Comparison of ENCODE assay signal across 31 mouse cellular contexts in the genomic region with DNA sequence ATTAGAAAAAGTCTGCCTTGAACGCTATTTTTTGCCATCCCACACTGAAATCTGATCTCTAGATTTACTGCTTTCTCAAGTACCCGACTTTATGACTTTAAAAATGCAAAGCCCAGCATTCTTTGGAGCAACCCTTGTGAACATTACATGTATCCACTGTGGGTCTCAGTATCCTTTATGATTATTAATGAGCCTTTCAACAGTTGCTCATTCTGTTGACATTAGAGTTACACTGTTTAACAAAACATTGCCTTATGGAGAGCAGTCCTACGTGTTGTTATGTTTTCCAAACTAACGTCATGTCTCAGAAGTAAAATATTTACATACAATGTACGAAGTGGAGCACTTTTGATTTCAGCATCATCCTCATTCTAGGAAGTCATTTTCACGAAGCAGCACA.
"Had no signal": no experiment of that assay in that cellular context is flagged by ENCODE, and none has a peak within 500 bp of the region (broad histone marks: within the 10 kb centered on the region; RNA-seq: fewer than 3 reads in every experiment).

No protein-coding gene starts in this region.

- H3K9ac ChIP-seq: limb, embryonic 12.5 days; limb, embryonic 13.5 days; limb, embryonic 15.5 days; liver, embryonic 12.5 days; liver, embryonic 13.5 days; liver, embryonic 14.5 days; liver, embryonic 15.5 days; liver, postnatal 0 days; lung, embryonic 15.5 days; midbrain, embryonic 12.5 days; midbrain, embryonic 13.5 days; midbrain, embryonic 15.5 days; neural tube, embryonic 12.5 days had no signal

- DNase-seq: left cerebral cortex, postnatal 4 days; liver; liver, embryonic 13.5 days; liver, postnatal 0 days; lung, adult 18-20 months; lung, adult 2 months; lung, postnatal 10 days; lung, postnatal 14 days; lung, postnatal 4 days; midbrain, embryonic 14.5 days had no signal

- H3K4me1 ChIP-seq: limb, embryonic 10.5 days; limb, embryonic 12.5 days; limb, embryonic 15.5 days; liver, embryonic 12.5 days; liver, embryonic 13.5 days; liver, embryonic 15.5 days; lung, embryonic 15.5 days; megakaryocyte, embryonic 14.5 days; midbrain, embryonic 10.5 days; midbrain, embryonic 12.5 days had no signal

- H3K36me3 ChIP-seq: limb, embryonic 10.5 days; limb, embryonic 12.5 days; limb, embryonic 13.5 days; limb, embryonic 15.5 days; liver, embryonic 12.5 days; liver, embryonic 13.5 days; liver, embryonic 15.5 days; lung, embryonic 15.5 days; midbrain, embryonic 10.5 days; midbrain, embryonic 12.5 days; midbrain, embryonic 13.5 days; midbrain, embryonic 15.5 days; neural tube, embryonic 12.5 days had no signal

- ATAC-seq: liver, embryonic 12.5 days; liver, postnatal 0 days; lung, postnatal 0 days; midbrain, embryonic 13.5 days; midbrain, embryonic 15.5 days; midbrain, embryonic 16.5 days had no signal

- H3K27ac ChIP-seq: left cerebral cortex, adult 2 months; limb, embryonic 10.5 days; limb, embryonic 12.5 days; limb, embryonic 13.5 days; limb, embryonic 15.5 days; liver, embryonic 12.5 days; liver, embryonic 13.5 days; liver, embryonic 14.5 days; liver, embryonic 15.5 days; lung, embryonic 15.5 days; macrophage; midbrain, embryonic 10.5 days; midbrain, embryonic 12.5 days; midbrain, embryonic 13.5 days; midbrain, embryonic 15.5 days; neural tube, embryonic 12.5 days had no signal

- H3K27me3 ChIP-seq: limb, embryonic 12.5 days; limb, embryonic 13.5 days; limb, embryonic 15.5 days; liver, embryonic 12.5 days; liver, embryonic 13.5 days; liver, embryonic 15.5 days; lung, embryonic 15.5 days; megakaryocyte, embryonic 14.5 days; midbrain, embryonic 12.5 days; midbrain, embryonic 13.5 days; midbrain, embryonic 15.5 days; neural tube, embryonic 12.5 days had no signal

- H3K4me2 ChIP-seq: limb, embryonic 12.5 days; limb, embryonic 13.5 days; limb, embryonic 15.5 days; liver, embryonic 11.5 days; liver, embryonic 12.5 days; liver, embryonic 13.5 days; liver, embryonic 15.5 days; lung, embryonic 15.5 days; midbrain, embryonic 11.5 days; midbrain, embryonic 12.5 days; midbrain, embryonic 13.5 days; midbrain, embryonic 15.5 days; neural tube, embryonic 12.5 days had no signal

- H3K9me3 ChIP-seq: limb, embryonic 10.5 days; limb, embryonic 12.5 days; limb, embryonic 13.5 days; limb, embryonic 15.5 days; liver, embryonic 12.5 days; liver, embryonic 13.5 days; liver, embryonic 15.5 days; lung, embryonic 15.5 days; midbrain, embryonic 10.5 days; midbrain, embryonic 12.5 days; midbrain, embryonic 13.5 days; midbrain, embryonic 15.5 days; neural tube, embryonic 12.5 days had no signal

- H3K4me3 ChIP-seq: left cerebral cortex, adult 2 months; limb, embryonic 10.5 days; limb, embryonic 12.5 days; limb, embryonic 13.5 days; limb, embryonic 15.5 days; liver, embryonic 12.5 days; liver, embryonic 13.5 days; liver, embryonic 15.5 days; lung, embryonic 15.5 days; megakaryocyte, embryonic 14.5 days; midbrain, embryonic 10.5 days; midbrain, embryonic 12.5 days; midbrain, embryonic 13.5 days; midbrain, embryonic 15.5 days; myocyte; neural tube, embryonic 12.5 days had no signal
